Mouse (Mus musculus) neutrophil, adult 59 days (primary cell): ENCODE measurements around the gene Idh3a. TPM values are rescaled to one million over a fixed set of nuclear protein-coding genes. Genes with fewer than 3 reads are reported as not detected.

Experiments used
- total RNA-seq, 2 experiments: library from RNA; stranded (reverse); gene quantifications; 1 replicate in 1 of 2; 2 replicates in 1 of 2; pipeline ENCODE4 v1.2.4; 2023

Gene Idh3a
- 10 to 100 TPM; 17.0 to 21.1 TPM for total RNA-seq

GRCm38 (mm10) chr9:54586199-54587061, at the start of gene Idh3a:
TSS of gene Idh3a (plus strand) at chr9:54586334.

GRCm38 (mm10) chr9:54538684-54539083, 47.5 kb upstream of the Idh3a start, which contains the start of gene Sh2d7:
TSS of gene Sh2d7 (plus strand) at chr9:54538984.

GRCm38 (mm10) chr9:54559771-54560471, 26.2 kb upstream of the Idh3a start, which contains the start of gene Cib2:
TSS of gene Cib2 (minus strand) at chr9:54560218.

Other genes with a start within 250 kb of the Idh3a start
- 100 to 1,000 TPM; 111 to 116 TPM for gene Dmxl2, start 84.7 kb upstream of the Idh3a start, total RNA-seq
- not detected for gene Sh2d7, start 47.4 kb upstream of the Idh3a start, total RNA-seq
- gene Cib2, start 26.1 kb upstream of the Idh3a start, total RNA-seq = 10 to 100 TPM; 12.3 to 18.7 TPM
- gene Acsbg1, start 75.5 kb downstream of the Idh3a start, total RNA-seq = under 1 TPM in 1 of 2 experiments, not detected in 1; 0.84 TPM
- 1 to 10 TPM; 1.7 to 3.2 TPM for gene Dnaja4, start 112.5 kb downstream of the Idh3a start, total RNA-seq
- 10 to 100 TPM; 30.3 to 33.8 TPM for gene Wdr61, start 148.2 kb downstream of the Idh3a start, total RNA-seq
- gene Crabp1, start 178.4 kb downstream of the Idh3a start, total RNA-seq = not detected